Mouse (Mus musculus) testis, adult 10 weeks (tissue): ENCODE data around the gene Etv4. TPM values are rescaled to one million over a fixed set of nuclear protein-coding genes. Genes with fewer than 3 reads are reported as not detected.

Experiments used
- polyA plus RNA-seq: library from polyadenylated mRNA; stranded (reverse); fragments of 350-450 nt; fragmentation: Illumina TruSeq; extraction: RNeasy Lipid Tissue Mini Kit (QIAGEN cat#74804); gene quantifications from one replicate; pipeline ENCODE4 v1.2.3, GENCODE M21; 2014; ENCODE audit warnings: low read depth, low replicate concordance

Gene Etv4
- not detected for polyA plus RNA-seq

DNA sequence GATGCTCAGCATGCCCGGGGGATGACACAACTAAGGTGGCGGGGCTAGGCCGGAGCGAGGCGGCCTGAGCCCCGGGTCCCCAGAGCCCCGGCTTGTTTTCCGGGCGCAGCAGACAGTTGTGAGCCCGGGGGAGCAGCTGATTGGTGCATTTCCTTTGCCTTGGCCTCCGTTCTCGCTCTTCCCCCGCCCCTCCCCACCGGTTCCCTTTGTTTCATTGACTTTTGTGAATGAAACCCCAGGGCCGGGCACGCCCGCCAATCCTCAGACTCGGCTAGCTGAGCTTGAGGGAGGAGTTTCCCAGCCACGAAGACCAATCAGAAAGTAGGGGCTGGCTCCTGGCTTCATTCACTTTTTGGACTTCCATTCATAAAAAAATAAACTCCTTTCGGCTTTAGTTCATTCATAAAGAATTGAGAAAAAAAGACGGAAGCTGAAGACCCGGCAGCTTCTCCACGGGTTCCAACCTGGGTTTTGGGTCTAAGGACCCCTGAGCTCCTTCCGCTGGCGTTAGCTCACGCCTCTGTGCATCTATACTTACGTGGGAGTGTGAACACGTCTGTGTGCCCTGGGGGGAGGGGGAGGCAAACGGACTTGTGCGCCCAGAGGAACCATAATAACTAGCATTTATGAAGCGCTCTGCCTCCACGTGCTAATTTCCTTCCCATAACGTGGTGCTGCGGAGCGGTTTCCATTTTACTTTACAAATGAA lies at the start of gene Etv4:
Gene Etv4 (minus strand): TSS at position 229 of the 709 bp plus-strand sequence.

GRCm38 (mm10) chr11:101732518-101733440 lies 52.4 kb downstream of the Etv4 start, which contains the start of gene Dhx8:
Dhx8 (plus strand) TSS chr11:101732919.

Other genes with a start within 250 kb of the Etv4 start
- gene Brca1, start 233.4 kb downstream of the Etv4 start, polyA plus RNA-seq = 26.7 TPM
- 301 TPM for gene Nbr1, start 233.2 kb downstream of the Etv4 start, polyA plus RNA-seq
- gene Tmem106a, start 203.1 kb downstream of the Etv4 start, polyA plus RNA-seq = 3.9 TPM
- 90.8 TPM for gene Gm11634, start 186.1 kb downstream of the Etv4 start, polyA plus RNA-seq
- gene Rdm1, start 158.2 kb downstream of the Etv4 start, polyA plus RNA-seq = not detected
- gene Arl4d, start 119.8 kb downstream of the Etv4 start, polyA plus RNA-seq = 4.0 TPM
- 40.7 TPM for gene Dhx8, start 52.5 kb downstream of the Etv4 start, polyA plus RNA-seq
- 1.6 TPM for gene Meox1, start 109.0 kb upstream of the Etv4 start, polyA plus RNA-seq
- gene Sost, start 181.6 kb upstream of the Etv4 start, polyA plus RNA-seq = 0.76 TPM
- gene Cfap97d1, start 198.9 kb upstream of the Etv4 start, polyA plus RNA-seq = 510 TPM
- 10.6 TPM for gene Dusp3, start 201.6 kb upstream of the Etv4 start, polyA plus RNA-seq
- gene Mpp3, start 243.1 kb upstream of the Etv4 start, polyA plus RNA-seq = 2.2 TPM